Mouse (Mus musculus): ENCODE data around the gene Sgsm3.

Sgsm3 gene

DNA sequence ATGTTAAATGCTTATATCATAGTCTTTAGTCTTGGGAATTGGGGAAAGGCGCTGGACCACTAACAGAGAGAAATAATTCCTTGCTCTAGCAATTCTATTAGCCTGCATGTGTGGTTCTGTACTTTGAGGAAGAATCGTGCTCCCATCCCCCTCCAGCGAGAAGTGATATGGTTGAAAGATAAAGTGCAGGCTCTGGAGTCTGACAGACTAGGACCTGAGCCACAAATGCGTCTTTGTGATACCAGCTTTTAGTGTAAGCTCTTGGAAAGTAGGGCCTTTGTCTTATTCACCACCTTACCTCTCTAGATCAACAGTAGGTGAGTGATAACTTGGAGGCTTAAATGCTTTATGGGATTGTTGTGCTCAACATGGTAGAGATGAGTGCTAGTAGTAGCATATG, 3.6 kb downstream of the Sgsm3 start:
- no peak for DNase-seq (ENCODE audit: low spot score)

DNA sequence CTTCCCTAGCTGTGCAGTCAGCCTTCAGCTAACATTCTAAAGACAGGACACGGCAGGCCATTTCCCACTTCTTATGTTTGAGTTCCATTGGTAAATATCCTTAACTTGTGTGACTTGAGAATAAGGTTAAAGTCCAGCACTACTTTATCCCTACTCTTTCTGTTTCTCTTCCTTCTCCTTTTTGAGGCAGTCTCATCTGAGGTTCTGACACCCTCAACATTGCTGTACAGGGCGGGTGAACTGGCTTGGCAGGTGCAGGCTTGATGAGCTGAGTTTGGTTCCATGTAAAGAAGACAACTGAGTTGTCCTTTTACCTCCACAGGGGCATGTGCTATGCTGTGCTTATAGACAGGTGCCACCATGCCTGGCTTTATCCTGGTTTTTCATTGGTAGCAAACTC, 5.7 kb downstream of the Sgsm3 start:
- no peak for DNase-seq (ENCODE audit: low spot score)

- no peak for DNase-seq (ENCODE audit: low spot score)
Measured at GRCm38 (mm10) chr15:80988331-80988730, 10.8 kb downstream of the Sgsm3 start.

DNA sequence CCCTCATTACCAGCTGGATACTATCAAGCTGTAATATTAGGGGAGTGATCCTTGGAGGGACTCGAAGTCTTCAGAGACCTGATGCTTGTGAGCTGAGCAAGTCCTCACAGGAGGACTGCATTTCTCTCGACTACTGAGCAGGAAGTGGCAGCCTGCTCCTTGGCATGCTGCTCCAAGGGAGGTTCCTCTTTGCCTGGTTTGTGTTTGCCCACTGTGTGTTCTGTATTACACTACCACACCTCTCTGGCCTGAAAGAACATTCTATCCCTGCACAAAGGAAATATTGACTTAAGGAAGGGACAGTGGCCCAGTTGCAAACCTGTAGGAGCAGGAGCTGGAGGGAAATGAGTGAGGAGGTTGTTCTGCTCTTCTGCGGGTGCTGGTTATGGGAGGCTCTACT, 12.1 kb downstream of the Sgsm3 start:
- DNase-seq (ENCODE audit: low spot score): no peak

- DNase-seq (ENCODE audit: low spot score): no peak
Measured at GRCm38 (mm10) chr15:80994959-80995358, 17.4 kb downstream of the Sgsm3 start.

DNA sequence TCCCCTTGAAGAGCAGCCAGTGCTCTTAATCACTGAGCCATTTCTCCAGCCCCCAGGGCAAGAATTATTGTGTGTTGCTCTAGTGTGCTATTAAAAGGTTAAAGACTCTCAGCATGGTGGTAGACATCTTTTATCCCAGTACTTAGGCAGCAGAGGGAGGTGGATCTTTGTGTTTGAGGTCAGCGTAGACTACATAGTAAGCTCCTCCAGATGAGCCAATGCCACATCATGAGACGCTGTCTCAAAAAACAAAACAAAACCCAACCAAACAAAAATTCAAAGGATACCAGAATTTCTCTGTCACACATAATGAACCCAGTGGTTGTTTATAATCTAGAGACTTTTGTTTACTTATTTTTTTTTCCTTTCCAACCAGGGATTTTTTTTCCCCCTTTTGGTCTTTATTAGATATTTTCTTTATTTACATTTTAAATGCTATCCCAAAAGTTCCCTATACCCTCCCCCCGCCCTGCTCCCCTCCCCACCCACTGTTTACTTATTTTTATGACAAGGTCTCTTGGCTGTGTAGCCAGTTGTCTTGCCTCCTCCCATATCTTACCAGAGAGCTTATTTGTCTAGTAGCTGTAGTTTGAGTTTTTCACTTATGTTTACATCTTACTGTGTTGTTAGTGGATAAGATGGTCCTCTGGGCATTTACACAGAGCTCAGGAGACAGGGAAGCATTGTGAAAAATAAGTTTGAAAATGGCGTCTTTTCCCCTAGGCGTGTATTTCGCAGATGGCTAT, 18.7 kb downstream of the Sgsm3 start:
- DNase-seq (ENCODE audit: low spot score): no peak

DNA sequence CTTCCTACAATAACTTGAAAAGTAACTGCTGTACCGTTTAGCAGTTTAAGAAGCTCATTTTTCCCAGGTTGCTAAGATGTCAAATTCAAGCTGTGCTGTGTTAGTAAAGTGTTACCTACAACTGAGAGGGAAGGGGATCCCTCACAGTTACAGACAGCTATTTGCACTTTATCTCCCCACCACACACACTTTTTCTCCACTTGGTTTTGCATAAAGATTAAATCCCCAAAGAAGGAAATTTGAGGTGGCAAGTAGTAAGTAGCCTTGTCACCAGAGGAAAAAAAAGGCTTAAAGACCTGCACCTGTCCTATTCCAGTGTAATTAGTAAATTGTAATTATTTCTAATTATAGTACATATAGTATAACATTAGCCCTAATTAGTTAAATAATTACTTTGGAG, 19.5 kb downstream of the Sgsm3 start:
- DNase-seq (ENCODE audit: low spot score): no peak

DNA sequence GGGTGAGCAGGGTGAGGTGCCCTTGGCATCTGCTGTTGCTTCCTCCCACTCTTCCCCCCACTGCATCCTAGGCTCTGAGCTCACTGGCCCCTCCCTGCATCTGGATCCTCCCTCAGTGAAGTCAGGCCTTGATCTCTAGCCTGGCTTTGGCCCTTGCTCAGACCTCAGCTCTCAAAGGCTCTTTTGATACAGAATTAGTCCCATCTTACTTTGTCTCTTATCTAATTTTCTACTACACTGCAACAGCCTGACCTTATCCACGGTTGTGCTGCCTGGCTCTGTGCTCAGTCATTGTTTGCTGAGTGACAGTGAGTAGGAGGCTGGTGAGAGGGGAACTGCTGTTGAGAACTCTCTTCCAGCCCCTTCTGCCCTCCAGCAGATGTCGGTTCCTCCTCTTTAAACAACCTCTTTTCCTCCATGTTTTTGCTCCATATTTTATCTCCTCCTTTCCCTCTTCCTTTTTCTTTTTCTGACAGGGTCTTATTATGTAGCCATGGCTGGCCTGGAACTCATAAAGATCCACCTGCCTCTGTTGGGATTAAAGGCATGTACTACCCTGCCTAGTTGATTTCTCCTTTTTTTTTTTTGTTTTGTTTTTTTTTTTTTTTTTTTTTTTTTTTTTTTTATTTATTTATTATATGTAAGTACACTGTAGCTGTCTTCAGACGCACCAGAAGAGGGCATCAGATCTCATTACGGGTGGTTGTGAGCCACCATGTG, 23.0 kb downstream of the Sgsm3 start:
- DNase-seq (ENCODE audit: low spot score): no peak

DNA sequence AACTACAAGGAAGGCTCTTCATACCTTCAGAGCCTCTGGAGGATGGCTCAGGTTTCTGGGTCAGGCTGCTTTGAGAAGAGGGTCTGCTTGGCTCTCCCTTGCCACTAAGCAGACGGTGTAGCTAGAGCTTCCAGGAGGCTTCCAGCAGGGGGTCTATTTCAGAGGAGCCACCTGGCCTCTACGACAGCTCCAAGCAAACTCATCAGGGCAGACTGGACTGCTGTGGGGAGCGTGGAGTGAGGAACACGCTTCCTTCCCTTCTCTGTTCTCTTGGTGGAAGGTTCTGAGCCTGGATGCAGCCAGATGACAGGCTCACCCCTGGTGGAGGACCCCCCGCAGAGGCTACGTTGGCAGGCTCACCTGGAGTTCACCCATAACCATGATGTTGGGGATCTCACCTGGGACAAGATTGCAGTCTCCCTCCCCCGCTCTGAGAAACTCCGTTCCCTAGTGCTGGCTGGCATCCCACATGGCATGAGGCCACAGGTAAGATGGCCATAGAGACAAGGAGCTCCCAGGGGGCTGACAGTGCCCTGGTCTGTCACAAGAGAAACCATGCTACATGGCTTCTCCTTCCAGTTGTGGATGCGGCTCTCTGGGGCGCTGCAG, 28.7 kb downstream of the Sgsm3 start:
- DNase-seq (ENCODE audit: low spot score): no peak

DNA sequence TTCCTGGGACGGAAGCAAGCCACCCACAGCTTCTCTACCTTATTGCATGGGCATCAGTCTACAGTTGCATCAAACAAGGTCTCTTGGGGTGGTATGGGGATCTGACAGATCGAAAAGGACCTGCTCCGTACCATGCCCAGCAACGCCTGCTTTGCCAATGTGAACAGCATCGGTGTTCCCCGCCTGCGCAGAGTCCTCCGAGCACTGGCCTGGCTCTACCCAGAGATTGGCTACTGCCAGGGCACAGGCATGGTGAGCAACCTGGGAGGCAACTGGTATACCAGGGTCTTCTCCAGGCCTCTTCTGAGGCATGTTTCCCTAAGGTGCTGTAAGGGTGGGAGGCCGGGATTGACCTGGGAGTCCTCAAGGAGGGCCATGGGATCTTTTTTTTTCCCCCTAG, 29.8 kb downstream of the Sgsm3 start:
- DNase-seq (ENCODE audit: low spot score): no peak

DNA sequence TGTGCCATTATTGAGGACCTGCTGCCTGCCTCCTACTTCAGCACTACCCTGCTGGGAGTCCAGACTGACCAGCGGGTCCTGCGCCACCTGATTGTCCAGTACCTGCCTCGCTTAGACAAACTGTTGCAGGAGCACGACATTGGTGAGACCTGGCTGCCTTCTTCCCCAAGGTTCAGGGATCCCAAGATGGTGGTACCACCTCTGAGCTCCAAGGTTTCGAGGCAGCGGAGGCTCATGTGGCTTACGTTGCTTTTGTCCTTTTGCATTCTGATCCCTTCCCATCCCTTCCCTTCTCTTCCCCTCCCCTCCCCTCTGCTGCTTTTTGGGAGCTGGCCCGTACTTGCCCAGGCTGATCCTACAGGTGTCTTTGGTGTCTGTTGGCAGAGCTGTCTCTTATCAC, 30.3 kb downstream of the Sgsm3 start:
- DNase-seq (ENCODE audit: low spot score): no peak

DNA sequence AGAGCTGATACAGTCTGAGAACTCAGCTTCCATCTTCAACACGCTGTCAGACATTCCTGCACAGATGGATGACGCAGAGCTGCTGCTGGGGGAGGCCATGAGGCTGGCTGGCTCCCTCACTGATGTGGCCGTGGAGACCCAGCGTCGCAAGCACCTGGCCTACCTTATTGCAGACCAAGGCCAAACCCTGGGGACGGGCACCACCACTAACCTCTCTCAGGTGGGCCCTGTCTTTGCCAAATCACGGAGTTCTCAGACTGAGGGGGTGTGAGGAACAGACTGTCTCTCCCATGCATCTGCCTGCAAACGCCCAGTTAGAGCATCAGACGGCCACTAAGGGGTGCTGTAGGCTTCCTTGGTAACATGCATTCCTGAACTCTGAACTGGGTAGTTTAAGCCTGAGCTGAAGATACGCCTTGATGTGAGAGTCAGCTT, 31.1 kb downstream of the Sgsm3 start:
- DNase-seq (ENCODE audit: low spot score): no peak

GRCm38 (mm10) chr15:81010114-81010513, 32.5 kb downstream of the Sgsm3 start:
- no peak for DNase-seq (ENCODE audit: low spot score)

DNA sequence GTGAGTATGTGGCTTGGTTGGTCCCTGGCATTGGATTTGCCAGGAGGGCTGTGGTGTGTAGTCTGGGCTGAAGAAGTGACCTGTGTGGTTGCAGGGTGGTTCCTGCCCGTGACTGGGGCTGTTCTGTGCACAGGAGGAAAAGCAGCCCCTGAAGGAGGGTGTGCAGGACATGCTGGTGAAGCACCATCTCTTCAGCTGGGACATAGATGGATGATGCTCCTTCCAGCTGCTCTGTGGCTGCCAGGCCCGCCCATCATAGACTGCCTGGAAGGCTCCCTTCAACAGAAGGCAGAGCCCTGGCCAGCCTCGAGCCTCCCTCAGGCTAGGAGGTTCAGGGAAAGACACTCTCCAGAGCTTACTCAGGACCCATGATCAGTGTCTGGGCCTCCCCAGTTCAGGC, 34.0 kb downstream of the Sgsm3 start:
- DNase-seq (ENCODE audit: low spot score): no peak

- no peak for DNase-seq (ENCODE audit: low spot score)
Measured at GRCm38 (mm10) chr15:81012359-81012758, 34.8 kb downstream of the Sgsm3 start.

DNA sequence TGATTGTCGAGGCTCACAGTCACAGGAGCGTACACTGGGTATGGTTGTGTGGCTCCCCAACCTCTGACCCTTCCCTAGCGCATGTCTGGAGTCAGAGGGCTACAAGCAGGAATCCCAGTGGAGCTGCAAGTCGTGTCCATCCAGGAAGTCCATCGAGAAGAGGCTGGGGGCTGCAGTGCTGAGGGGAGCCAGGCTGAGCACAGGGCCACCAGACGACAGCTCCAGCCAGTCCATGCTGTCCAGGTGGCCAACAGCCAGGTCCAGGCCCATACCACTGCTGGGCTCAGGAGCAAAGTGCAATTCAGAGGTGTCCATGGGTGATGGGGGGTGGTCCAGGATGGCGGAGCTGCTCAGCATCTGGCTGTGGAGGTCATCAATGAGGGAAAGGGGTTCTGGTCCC, 35.6 kb downstream of the Sgsm3 start:
- no peak for DNase-seq (ENCODE audit: low spot score)

DNA sequence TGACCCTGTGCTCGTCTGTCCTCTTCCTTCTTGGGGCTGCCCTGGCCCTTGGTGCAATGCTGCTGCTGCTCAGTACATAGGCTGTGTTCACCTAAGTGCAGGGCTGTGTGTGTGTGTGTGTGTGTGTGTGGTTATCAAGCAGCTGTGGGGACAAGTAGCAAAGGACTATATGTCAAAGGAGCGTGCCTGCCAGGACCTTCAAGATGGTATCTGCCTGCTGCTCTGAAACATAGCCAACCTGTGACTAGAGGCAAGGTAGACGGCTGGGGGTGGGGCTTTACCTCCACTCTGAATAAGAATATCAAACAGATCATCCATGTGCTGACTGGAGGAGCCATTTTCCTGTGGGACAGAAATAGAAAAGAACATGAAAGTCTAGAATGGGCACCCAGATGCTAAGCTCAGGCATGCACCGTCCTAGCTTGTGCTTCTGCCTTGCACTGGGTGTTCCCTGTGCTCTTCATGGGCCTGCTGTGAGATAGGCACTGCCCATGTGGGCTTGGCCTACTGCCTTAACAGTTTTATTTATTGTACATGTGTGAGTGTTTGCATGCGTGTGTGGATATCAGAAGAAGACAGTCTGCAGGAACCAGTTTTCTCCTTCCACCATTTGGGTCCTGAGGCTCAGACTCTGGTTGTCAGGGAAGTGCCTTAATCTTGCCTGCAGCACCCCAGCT, 37.6 kb downstream of the Sgsm3 start:
- no peak for DNase-seq (ENCODE audit: low spot score)

- no peak for DNase-seq (ENCODE audit: low spot score)
Measured at GRCm38 (mm10) chr15:81016488-81016887, 38.9 kb downstream of the Sgsm3 start.

- no peak for DNase-seq (ENCODE audit: low spot score)
Measured at GRCm38 (mm10) chr15:81017308-81017707, 39.7 kb downstream of the Sgsm3 start.

GRCm38 (mm10) chr15:81021377-81021776, 43.8 kb downstream of the Sgsm3 start:
- DNase-seq (ENCODE audit: low spot score): no peak

DNA sequence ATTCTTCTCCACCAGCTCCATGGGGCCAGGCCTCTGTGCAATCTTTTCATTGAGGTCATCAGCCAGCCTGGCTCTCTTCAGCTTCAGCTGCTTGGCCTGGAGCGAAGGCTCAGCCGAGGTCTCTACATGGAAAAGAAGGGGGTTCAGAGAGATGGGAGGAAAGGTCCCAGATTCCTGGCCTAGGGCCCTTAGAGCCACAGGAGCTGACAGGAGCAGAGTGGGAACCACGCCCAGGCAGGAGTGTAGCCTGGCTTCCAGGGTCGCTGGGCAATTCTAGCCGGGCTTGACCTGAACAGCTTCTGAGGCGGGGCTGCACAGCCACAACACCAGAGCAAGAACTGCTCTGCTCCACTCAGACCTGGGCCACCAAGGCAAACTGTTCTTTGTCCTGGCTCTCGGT, 44.9 kb downstream of the Sgsm3 start:
- no peak for DNase-seq (ENCODE audit: low spot score)

- no peak for DNase-seq (ENCODE audit: low spot score)
Measured at GRCm38 (mm10) chr15:81023842-81024241, 46.3 kb downstream of the Sgsm3 start.

- no peak for DNase-seq (ENCODE audit: low spot score)
Measured at GRCm38 (mm10) chr15:81026901-81027300, 49.3 kb downstream of the Sgsm3 start.

Data from spleen, adult 12 weeks (tissue).